Mouse (Mus musculus) macrophage (primary cell): ENCODE results near the gene Pacsin2. TPM values are rescaled to one million over a fixed set of nuclear protein-coding genes. Genes with fewer than 3 reads are reported as not detected.
A peak's percentile ranks its signal among the peaks of the same experiment; 100 is the strongest.

Experiments
- H3K27ac ChIP-seq: fragments of 350-480 bp; formaldehyde crosslinking; 2 replicates; pipeline ENCODE4 v1.9.0; 2021
- H3K36me3 ChIP-seq: fragments of 350-480 bp; formaldehyde crosslinking; 2 replicates; pipeline ENCODE4 v1.9.0; 2021; ENCODE audit errors: inconsistent target
- H3K4me3 ChIP-seq: fragments of 350-480 bp; formaldehyde crosslinking; 2 replicates; pipeline ENCODE4 v1.9.0; 2021; ENCODE audit errors: inconsistent target
- H3K79me2 ChIP-seq: fragments of 350-480 bp; formaldehyde crosslinking; 2 replicates; pipeline ENCODE4 v1.9.0; 2021; ENCODE audit errors: inconsistent target
- WGBS: methylation state at CpG from one replicate; pipeline ENCODE4 v1.1.7; 2026; ENCODE audit warnings: inconsistent platforms; ENCODE audit not compliant: missing documents; 5-methylcytosine and 5-hydroxymethylcytosine counted together
- polyA plus RNA-seq: library from polyadenylated mRNA; stranded (reverse); fragments of 250-400 nt; gene quantifications from 3 replicates; pipeline ENCODE4 v1.2.4, GENCODE M21; 2018; ENCODE audit warnings: inconsistent platforms

The Pacsin2 gene
- polyA plus RNA-seq, 1 experiment from 2014 or later: 89.0 TPM

GRCm38 (mm10) chr15:83430986-83431763 is 33.2 kb downstream of the Pacsin2 start:
- 87% methylated on average over 13 of the region's 14 CpGs for WGBS

GRCm38 (mm10) chr15:83430419-83430818 is 34.0 kb downstream of the Pacsin2 start:
- peak overlapping the region; percentile 90 for H3K27ac ChIP-seq
- no peaks in the 10 kb centered on the region for H3K36me3 ChIP-seq
- H3K4me3 ChIP-seq: no peak overlapping the region
- H3K79me2 ChIP-seq: peaks cover 93% of the 10 kb centered on the region
- WGBS: 21% methylated on average over 7 of the region's 7 CpGs

More at GRCm38 (mm10) chr15:83430986-83431763, 33.2 kb downstream of the Pacsin2 start:
- Histone ChIP-seq H3K79me2 (peaks cover 93% of the 10 kb centered on the region), H3K4me3 (no peak overlapping the region), H3K27ac (peak overlapping the region; percentile 90), H3K36me3 (no peaks in the 10 kb centered on the region)

GRCm38 (mm10) chr15:83428586-83428985 is 35.8 kb downstream of the Pacsin2 start:
- H3K27ac ChIP-seq: peak overlapping the region; percentile 90
- WGBS: 88% methylated on average over 1 of the region's 1 CpGs
- H3K36me3 ChIP-seq: no peaks in the 10 kb centered on the region
- no peak overlapping the region for H3K4me3 ChIP-seq
- H3K79me2 ChIP-seq: peaks cover 93% of the 10 kb centered on the region

GRCm38 (mm10) chr15:83427294-83428163 is 36.9 kb downstream of the Pacsin2 start:
- no peaks in the 10 kb centered on the region for H3K36me3 ChIP-seq
- no peak overlapping the region for H3K4me3 ChIP-seq
- 61% methylated on average over 8 of the region's 9 CpGs for WGBS
- H3K79me2 ChIP-seq: peaks cover 93% of the 10 kb centered on the region
- H3K27ac ChIP-seq: peak overlapping the region; percentile 90

- WGBS: 38% methylated on average over 5 of the region's 5 CpGs
- Histone ChIP-seq H3K79me2 (peaks cover 93% of the 10 kb centered on the region), H3K4me3 (no peak overlapping the region), H3K27ac (peak overlapping the region; percentile 90), H3K36me3 (no peaks in the 10 kb centered on the region)
These were observed 38.6 kb downstream of the Pacsin2 start for GRCm38 (mm10) chr15:83425794-83426193.

GRCm38 (mm10) chr15:83425277-83425676 is 39.1 kb downstream of the Pacsin2 start:
- Histone ChIP-seq H3K79me2 (peaks cover 98% of the 10 kb centered on the region), H3K36me3 (no peaks in the 10 kb centered on the region), H3K4me3 (no peak overlapping the region), H3K27ac (peak overlapping the region; percentile 90)
- WGBS: 89% methylated on average over 4 of the region's 4 CpGs

GRCm38 (mm10) chr15:83423589-83424384 is 40.6 kb downstream of the Pacsin2 start:
- H3K79me2 ChIP-seq: peaks cover 98% of the 10 kb centered on the region
- H3K4me3 ChIP-seq: no peak overlapping the region
- no peaks in the 10 kb centered on the region for H3K36me3 ChIP-seq
- no peak overlapping the region for H3K27ac ChIP-seq
- 84% methylated on average over 5 of the region's 5 CpGs for WGBS

- 96% methylated on average over 14 of the region's 15 CpGs for WGBS
- Histone ChIP-seq H3K27ac (no peak overlapping the region), H3K4me3 (no peak overlapping the region)
These were observed 42.0 kb downstream of the Pacsin2 start for GRCm38 (mm10) chr15:83422299-83422981.

GRCm38 (mm10) chr15:83419562-83419961 is 44.8 kb downstream of the Pacsin2 start:
- Histone ChIP-seq H3K27ac (no peak overlapping the region), H3K79me2 (peaks cover 98% of the 10 kb centered on the region), H3K36me3 (no peaks in the 10 kb centered on the region), H3K4me3 (no peak overlapping the region)
- 17% methylated on average over 2 of the region's 2 CpGs for WGBS

More at GRCm38 (mm10) chr15:83422299-83422981, 42.0 kb downstream of the Pacsin2 start:
- H3K36me3 ChIP-seq: no peaks in the 10 kb centered on the region
- H3K79me2 ChIP-seq: peaks cover 98% of the 10 kb centered on the region

GRCm38 (mm10) chr15:83418685-83419084 is 45.7 kb downstream of the Pacsin2 start:
- H3K4me3 ChIP-seq: no peak overlapping the region
- peak overlapping the region; percentile 45; the same call in 1 of the 2 replicates for H3K27ac ChIP-seq

GRCm38 (mm10) chr15:83417916-83418315 is 46.5 kb downstream of the Pacsin2 start:
- Histone ChIP-seq H3K4me3 (no peak overlapping the region), H3K79me2 (peaks cover 98% of the 10 kb centered on the region), H3K27ac (peak overlapping the region; percentile 45), H3K36me3 (no peaks in the 10 kb centered on the region)
- 97% methylated on average over 6 of the region's 6 CpGs for WGBS

More at GRCm38 (mm10) chr15:83418685-83419084, 45.7 kb downstream of the Pacsin2 start:
- H3K79me2 ChIP-seq: peaks cover 98% of the 10 kb centered on the region
- no peaks in the 10 kb centered on the region for H3K36me3 ChIP-seq

GRCm38 (mm10) chr15:83417407-83417806 is 47.0 kb downstream of the Pacsin2 start:
- Histone ChIP-seq H3K36me3 (no peaks in the 10 kb centered on the region), H3K4me3 (no peak overlapping the region), H3K27ac (peak overlapping the region; percentile 45), H3K79me2 (peaks cover 98% of the 10 kb centered on the region)
- 63% methylated on average over 7 of the region's 7 CpGs for WGBS

GRCm38 (mm10) chr15:83415391-83415790 is 49.0 kb downstream of the Pacsin2 start:
- no peak overlapping the region for H3K27ac ChIP-seq
- 74% methylated on average over 6 of the region's 6 CpGs for WGBS
- no peaks in the 10 kb centered on the region for H3K36me3 ChIP-seq
- H3K4me3 ChIP-seq: no peak overlapping the region
- H3K79me2 ChIP-seq: peaks cover 97% of the 10 kb centered on the region

GRCm38 (mm10) chr15:83411616-83412015 is 52.8 kb downstream of the Pacsin2 start:
- Histone ChIP-seq H3K36me3 (no peaks in the 10 kb centered on the region), H3K27ac (peak overlapping the region; percentile 80; the same call in 1 of the 2 replicates), H3K79me2 (peaks cover 94% of the 10 kb centered on the region), H3K4me3 (no peak overlapping the region)
- WGBS: 96% methylated on average over 4 of the region's 4 CpGs
